Mouse (Mus musculus) embryonic facial prominence, embryonic 10.5 days (tissue): ENCODE measurements around the gene Fgfr2. TPM values are rescaled to one million over a fixed set of nuclear protein-coding genes. Genes with fewer than 3 reads are reported as not detected.

Experiments used
- DNase-seq: peaks from one replicate; pipeline ENCODE4 v3.0.0-alpha.2; 2017; ENCODE audit warnings: low spot score
- H3K27ac ChIP-seq: fragments of 300-500 bp; sonication (generic); replicated peaks from 2 replicates; pipeline ENCODE4 v1.5.1; 2016; ENCODE audit warnings: mild to moderate bottlenecking
- H3K27me3 ChIP-seq: fragments of 300-500 bp; sonication (generic); replicated peaks from 2 replicates; pipeline ENCODE4 v1.6.1; 2016; ENCODE audit warnings: low read depth, mild to moderate bottlenecking; ENCODE audit not compliant: poor library complexity, severe bottlenecking
- H3K36me3 ChIP-seq: fragments of 300-500 bp; sonication (generic); replicated peaks from 2 replicates; pipeline ENCODE4 v1.6.1; 2016; ENCODE audit warnings: mild to moderate bottlenecking, moderate library complexity
- H3K4me1 ChIP-seq: fragments of 300-500 bp; sonication (generic); 2 replicates; pipeline ENCODE4 v1.6.1; 2016
- H3K4me3 ChIP-seq: fragments of 300-500 bp; sonication (generic); 2 replicates; pipeline ENCODE4 v1.5.1; 2016; ENCODE audit warnings: mild to moderate bottlenecking, moderate library complexity
- H3K9me3 ChIP-seq: fragments of 300-500 bp; sonication (generic); 2 replicates; pipeline ENCODE4 v1.6.1; 2016; ENCODE audit warnings: mild to moderate bottlenecking
- WGBS: fragments of 180-500 bp; shearing (Covaris S2); methylation state at CpG from one replicate; pipeline ENCODE4 v1.1.7; 2016; 5-methylcytosine and 5-hydroxymethylcytosine counted together
- polyA plus RNA-seq: library from polyadenylated mRNA; unstranded; fragments of >200 nt; fragmentation: Nextera tagmentation; extraction: Ambion mirVana; gene quantifications from 2 replicates; pipeline ENCODE4 v1.2.1, GENCODE M21; 2016

Gene Fgfr2
- polyA plus RNA-seq, 1 experiment from 2014 or later = 74.3 TPM

DNA sequence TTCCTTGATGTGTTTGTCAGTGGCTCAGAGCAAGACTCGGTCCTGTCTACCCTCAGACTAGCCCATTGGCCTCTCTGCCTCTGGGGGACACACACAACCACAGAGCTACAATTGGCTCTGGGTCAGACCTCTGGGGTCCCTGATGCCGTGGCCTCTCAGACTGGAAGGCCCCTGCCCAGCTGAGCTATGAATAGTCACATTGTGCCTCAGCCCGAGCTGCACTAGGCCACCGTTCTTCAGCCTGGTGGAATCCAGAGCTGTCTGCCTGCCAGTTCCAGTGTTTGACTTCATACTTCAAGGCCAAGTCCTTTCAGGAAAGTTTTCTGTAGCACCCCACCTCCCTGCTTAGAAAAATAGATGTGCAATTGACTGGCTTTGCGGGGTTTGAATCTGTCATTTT, 434.4 kb downstream of the Fgfr2 start:
- peak overlapping the region; percentile 66 for H3K27ac ChIP-seq
- H3K4me3 ChIP-seq = no peak overlapping the region
- peak; percentile 24 for DNase-seq
- H3K36me3 ChIP-seq = no peaks in the 10 kb centered on the region
- WGBS = 33% methylated on average over 5 of the region's 5 CpGs
- H3K9me3 ChIP-seq = no peaks in the 10 kb centered on the region
- H3K4me1 ChIP-seq = peaks cover 58% of the 10 kb centered on the region
- no peaks in the 10 kb centered on the region for H3K27me3 ChIP-seq

DNA sequence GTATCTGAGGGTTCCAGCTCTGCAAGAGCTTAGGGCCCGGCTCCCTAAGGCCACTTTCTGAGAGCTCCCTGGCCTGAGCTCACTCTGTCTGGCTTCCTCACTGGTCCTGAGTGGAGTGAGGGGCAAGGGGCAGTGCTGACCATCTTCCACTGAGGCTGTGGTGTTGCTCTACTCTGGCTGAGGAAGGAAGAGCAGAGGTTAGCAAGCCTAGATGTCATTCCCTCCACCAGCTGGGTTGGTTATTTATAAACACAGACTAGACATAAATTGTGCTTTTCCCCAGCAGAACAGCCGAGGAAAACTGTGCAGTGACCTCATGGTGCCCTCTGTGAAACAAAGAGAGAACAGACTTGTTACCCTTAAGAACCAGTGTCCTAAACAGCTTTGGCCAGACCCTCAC, 435.3 kb downstream of the Fgfr2 start:
- H3K27me3 ChIP-seq = no peaks in the 10 kb centered on the region
- no peak for DNase-seq
- H3K4me1 ChIP-seq = peaks cover 57% of the 10 kb centered on the region
- WGBS = 46% methylated on average over 2 of the region's 2 CpGs
- no peaks in the 10 kb centered on the region for H3K36me3 ChIP-seq
- no peak overlapping the region for H3K4me3 ChIP-seq
- H3K27ac ChIP-seq = peak overlapping the region; percentile 66
- H3K9me3 ChIP-seq = no peaks in the 10 kb centered on the region

DNA sequence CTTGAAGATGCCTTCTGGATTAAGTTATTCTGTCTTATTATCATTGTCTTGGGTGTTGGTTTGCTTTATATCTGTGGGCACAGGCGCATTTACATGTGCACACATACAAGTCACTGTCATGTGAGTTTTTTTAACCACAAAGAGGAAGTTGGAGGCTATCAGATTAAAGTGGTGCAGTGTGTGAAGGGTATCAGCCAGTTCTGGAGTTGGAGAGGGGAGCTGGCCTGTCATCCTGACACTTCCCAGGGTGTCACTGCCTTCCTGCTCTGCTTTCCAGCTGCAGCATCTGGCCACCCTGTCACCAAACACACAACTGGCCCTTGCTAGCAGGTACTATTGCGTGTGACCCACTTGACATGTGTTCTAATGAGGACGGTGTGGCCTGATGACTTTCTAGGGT, 436.6 kb downstream of the Fgfr2 start:
- Histone ChIP-seq H3K36me3 (no peaks in the 10 kb centered on the region), H3K27me3 (no peaks in the 10 kb centered on the region), H3K4me1 (peaks cover 43% of the 10 kb centered on the region), H3K9me3 (no peaks in the 10 kb centered on the region), H3K27ac (0 out of 2 replicates have a peak overlapping the region, but pooled peaks have one; percentile 30), H3K4me3 (no peak overlapping the region)
- WGBS = 94% methylated on average over 3 of the region's 3 CpGs
- DNase-seq = no peak

- Histone ChIP-seq H3K27me3 (no peaks in the 10 kb centered on the region), H3K4me3 (no peak overlapping the region), H3K4me1 (peaks cover 22% of the 10 kb centered on the region), H3K36me3 (no peaks in the 10 kb centered on the region), H3K9me3 (no peaks in the 10 kb centered on the region), H3K27ac (no peak overlapping the region)
- whole genome bisulfite sequencing = 95% methylated on average over 4 of the region's 4 CpGs
- no peak for DNase-seq
These were observed 439.2 kb downstream of the Fgfr2 start for GRCm38 (mm10) chr7:132683923-132684322.

- Histone ChIP-seq H3K4me3 (no peak overlapping the region), H3K9me3 (no peaks in the 10 kb centered on the region), H3K27me3 (no peaks in the 10 kb centered on the region), H3K27ac (0 out of 2 replicates have a peak overlapping the region, but pooled peaks have one; percentile 55), H3K36me3 (no peaks in the 10 kb centered on the region), H3K4me1 (peaks cover 12% of the 10 kb centered on the region)
- WGBS = 86% methylated on average over 3 of the region's 3 CpGs
- no peak for DNase-seq
These were observed 440.2 kb downstream of the Fgfr2 start for GRCm38 (mm10) chr7:132682901-132683300.

- no peak overlapping the region for H3K4me3 ChIP-seq
- peaks cover 7% of the 10 kb centered on the region; the same call in 1 of the 2 replicates for H3K4me1 ChIP-seq
- no peak overlapping the region for H3K27ac ChIP-seq
- H3K36me3 ChIP-seq = no peaks in the 10 kb centered on the region
- 85% methylated on average over 3 of the region's 3 CpGs for WGBS
- H3K27me3 ChIP-seq = no peaks in the 10 kb centered on the region
- H3K9me3 ChIP-seq = no peaks in the 10 kb centered on the region
- no peak for DNase-seq
These were observed 440.8 kb downstream of the Fgfr2 start for GRCm38 (mm10) chr7:132682336-132682735.

- 83% methylated on average over 1 of the region's 1 CpGs for WGBS
- Histone ChIP-seq H3K9me3 (no peaks in the 10 kb centered on the region), H3K4me3 (no peak overlapping the region), H3K27ac (no peak overlapping the region), H3K27me3 (no peaks in the 10 kb centered on the region), H3K4me1 (peaks cover 2% of the 10 kb centered on the region; the same call in 1 of the 2 replicates), H3K36me3 (no peaks in the 10 kb centered on the region)
- DNase-seq = no peak
These were observed 441.3 kb downstream of the Fgfr2 start for GRCm38 (mm10) chr7:132681831-132682230.

DNA sequence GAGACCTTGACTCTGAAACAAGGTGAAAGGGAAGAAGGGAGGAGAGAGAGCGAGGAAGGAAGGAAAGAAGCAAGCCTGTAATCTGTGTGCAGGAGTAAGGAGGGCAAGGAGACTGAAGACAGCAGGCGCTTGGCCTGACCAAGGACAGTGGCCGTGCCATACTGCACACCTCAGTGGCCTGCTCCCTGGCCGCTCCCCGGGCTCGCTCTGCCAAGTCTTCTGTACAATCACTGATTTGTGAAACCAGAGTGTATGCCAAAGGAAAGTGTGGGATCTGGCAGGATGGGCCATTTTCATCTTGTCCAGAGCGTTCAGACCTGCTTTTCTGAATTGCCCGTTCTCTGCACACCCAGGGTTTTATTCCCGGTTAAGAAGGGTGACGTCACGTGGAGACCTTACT, 441.9 kb downstream of the Fgfr2 start:
- Histone ChIP-seq H3K9me3 (no peaks in the 10 kb centered on the region), H3K36me3 (no peaks in the 10 kb centered on the region), H3K4me1 (no peaks in the 10 kb centered on the region; the same call in 1 of the 2 replicates), H3K27ac (no peak overlapping the region), H3K4me3 (no peak overlapping the region), H3K27me3 (no peaks in the 10 kb centered on the region)
- DNase-seq = no peak
- WGBS = 90% methylated on average over 11 of the region's 11 CpGs

DNA sequence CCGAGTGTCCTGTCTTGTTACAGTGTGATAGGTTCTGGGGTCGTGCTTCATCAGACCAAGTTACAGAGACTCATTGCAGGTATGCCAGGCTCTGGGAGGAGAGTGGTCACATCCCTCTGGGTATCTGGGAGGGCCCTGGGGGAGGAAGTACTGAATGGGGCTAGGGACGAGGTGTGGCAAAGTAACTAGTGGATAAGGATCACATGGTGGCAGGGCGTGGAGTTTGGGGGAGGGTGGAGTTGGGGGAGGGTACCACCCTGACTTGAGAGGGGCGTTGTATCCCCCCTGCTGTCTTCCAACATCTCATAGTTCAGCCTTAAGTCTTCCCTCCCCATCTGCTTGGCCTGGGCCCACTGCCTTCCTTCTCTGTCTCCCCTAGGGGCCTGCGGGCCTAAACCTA, 443.6 kb downstream of the Fgfr2 start:
- Histone ChIP-seq H3K9me3 (no peaks in the 10 kb centered on the region), H3K27ac (no peak overlapping the region), H3K4me3 (no peak overlapping the region), H3K36me3 (no peaks in the 10 kb centered on the region), H3K4me1 (peaks cover 4% of the 10 kb centered on the region; the same call in 1 of the 2 replicates), H3K27me3 (no peaks in the 10 kb centered on the region)
- 79% methylated on average over 6 of the region's 6 CpGs for WGBS
- no peak for DNase-seq

GRCm38 (mm10) chr7:132679117-132679516, 444.0 kb downstream of the Fgfr2 start:
- DNase-seq = no peak
- Histone ChIP-seq H3K4me3 (no peak overlapping the region), H3K27me3 (no peaks in the 10 kb centered on the region), H3K4me1 (peaks cover 7% of the 10 kb centered on the region), H3K36me3 (no peaks in the 10 kb centered on the region), H3K9me3 (no peaks in the 10 kb centered on the region), H3K27ac (no peak overlapping the region)
- 81% methylated on average over 4 of the region's 4 CpGs for WGBS

DNA sequence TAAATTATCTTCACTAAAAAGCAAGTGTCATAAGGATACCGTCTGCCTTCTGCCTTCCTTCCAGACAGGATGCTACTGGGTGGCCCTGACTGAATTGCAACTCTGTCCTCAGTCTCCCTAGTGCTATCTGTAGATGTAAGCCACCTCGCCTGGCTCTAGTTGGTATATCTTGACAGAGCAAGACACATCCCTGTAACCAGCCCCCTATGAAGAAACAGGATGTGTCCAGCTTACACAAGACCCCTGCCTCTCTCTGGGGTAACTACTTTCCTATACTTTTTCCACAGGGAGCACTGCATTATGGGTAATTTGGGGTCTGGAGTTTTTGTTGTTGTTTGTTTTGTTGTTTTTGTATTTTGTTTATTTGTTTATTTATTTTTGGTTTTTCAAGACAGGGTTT, 447.2 kb downstream of the Fgfr2 start:
- Histone ChIP-seq H3K27ac (no peak overlapping the region), H3K4me1 (peaks cover 14% of the 10 kb centered on the region), H3K36me3 (no peaks in the 10 kb centered on the region), H3K4me3 (no peak overlapping the region), H3K9me3 (no peaks in the 10 kb centered on the region), H3K27me3 (no peaks in the 10 kb centered on the region)
- DNase-seq = no peak
- 87% methylated on average over 2 of the region's 2 CpGs for WGBS

- WGBS = 49% methylated on average over 17 of the region's 17 CpGs
- DNase-seq = peak; percentile 56
- Histone ChIP-seq H3K27me3 (no peaks in the 10 kb centered on the region), H3K27ac (peak overlapping the region; percentile 55; the same call in 1 of the 2 replicates), H3K9me3 (no peaks in the 10 kb centered on the region), H3K36me3 (no peaks in the 10 kb centered on the region), H3K4me3 (no peak overlapping the region), H3K4me1 (peaks cover 14% of the 10 kb centered on the region)
These were observed 449.0 kb downstream of the Fgfr2 start for GRCm38 (mm10) chr7:132673931-132674755.

GRCm38 (mm10) chr7:132672481-132672959, 450.6 kb downstream of the Fgfr2 start:
- 81% methylated on average over 7 of the region's 7 CpGs for WGBS

More at GRCm38 (mm10) chr7:132672481-132672959, 450.6 kb downstream of the Fgfr2 start:
- Histone ChIP-seq H3K4me1 (peaks cover 14% of the 10 kb centered on the region), H3K27me3 (no peaks in the 10 kb centered on the region), H3K27ac (no peak overlapping the region), H3K36me3 (no peaks in the 10 kb centered on the region), H3K9me3 (no peaks in the 10 kb centered on the region), H3K4me3 (no peak overlapping the region)
- no peak for DNase-seq
